Mouse (Mus musculus): ENCODE results near the gene Cox14. TPM values are rescaled to one million over a fixed set of nuclear protein-coding genes. Genes with fewer than 3 reads are reported as not detected.
A peak's percentile ranks its signal among the peaks of the same experiment; 100 is the strongest.

The Cox14 gene
- polyA plus RNA-seq, 1 experiment = not detected

DNA sequence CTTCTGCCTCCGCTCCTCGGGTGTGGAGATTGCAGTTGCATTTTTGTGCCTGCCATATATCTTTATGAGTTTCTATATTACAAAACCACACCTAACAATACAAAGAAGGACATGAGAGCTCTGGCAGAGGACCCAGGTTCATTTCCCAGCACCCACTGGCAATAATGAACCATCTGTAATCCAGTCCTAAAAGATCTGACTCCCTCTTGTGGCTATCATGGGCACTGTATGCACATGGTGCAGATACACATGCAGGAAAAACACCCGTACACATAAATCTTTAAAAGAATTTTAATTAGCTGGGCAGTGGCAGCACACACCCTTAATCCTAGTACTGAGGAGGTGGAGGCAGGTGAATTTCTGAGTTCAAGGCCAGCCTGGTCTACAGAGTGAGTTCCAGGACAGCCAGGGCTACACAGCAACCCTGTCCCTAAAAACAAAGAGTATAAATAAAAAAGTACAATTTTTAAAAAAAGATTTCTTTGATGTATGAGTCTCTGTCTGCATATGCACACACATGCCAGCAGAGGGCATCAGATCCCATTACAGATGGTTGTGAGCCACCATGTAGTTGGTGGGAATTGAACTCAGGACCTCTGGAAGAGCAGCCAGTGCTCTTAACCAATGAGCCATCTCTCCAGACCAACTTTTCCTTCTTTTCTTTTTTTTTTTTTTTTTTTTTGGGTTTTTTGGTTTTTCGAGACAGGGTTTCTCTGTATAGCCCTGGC, 3.8 kb downstream of the Cox14 start:
- TF ChIP-seq CTCF (IDR thresholded peaks at IDR 0.05; ENCODE audit: insufficient read depth, low read depth, low read length) (no peak), POLR2A (IDR thresholded peaks at IDR 0.05; ENCODE audit: insufficient read depth, low read depth, low read length) (no peak)
- WGBS = 92% methylated on average over 4 of the region's 4 CpGs

GRCm38 (mm10) chr15:99731167-99731566, 5.7 kb downstream of the Cox14 start:
- no peak for TF ChIP-seq POLR2A (IDR thresholded peaks at IDR 0.05; ENCODE audit: insufficient read depth, low read depth, low read length)
- TF ChIP-seq CTCF (IDR thresholded peaks at IDR 0.05; ENCODE audit: insufficient read depth, low read depth, low read length) = no peak
- Histone ChIP-seq H3K4me3 (ENCODE audit: insufficient read depth, low read depth, low read length) (no peak overlapping the region), H3K27ac (ENCODE audit: insufficient read depth, low read depth, low read length) (no peak overlapping the region), H3K4me1 (ENCODE audit: control insufficient read depth, insufficient read depth, low read length) (peaks cover 6% of the 10 kb centered on the region)
- 97% methylated on average over 2 of the region's 2 CpGs for WGBS

More for the DNA sequence above, 3.8 kb downstream of the Cox14 start:
- Histone ChIP-seq H3K4me1 (ENCODE audit: control insufficient read depth, insufficient read depth, low read length) (peaks cover 7% of the 10 kb centered on the region), H3K27ac (ENCODE audit: insufficient read depth, low read depth, low read length) (no peak overlapping the region), H3K4me3 (ENCODE audit: insufficient read depth, low read depth, low read length) (no peak overlapping the region)

DNA sequence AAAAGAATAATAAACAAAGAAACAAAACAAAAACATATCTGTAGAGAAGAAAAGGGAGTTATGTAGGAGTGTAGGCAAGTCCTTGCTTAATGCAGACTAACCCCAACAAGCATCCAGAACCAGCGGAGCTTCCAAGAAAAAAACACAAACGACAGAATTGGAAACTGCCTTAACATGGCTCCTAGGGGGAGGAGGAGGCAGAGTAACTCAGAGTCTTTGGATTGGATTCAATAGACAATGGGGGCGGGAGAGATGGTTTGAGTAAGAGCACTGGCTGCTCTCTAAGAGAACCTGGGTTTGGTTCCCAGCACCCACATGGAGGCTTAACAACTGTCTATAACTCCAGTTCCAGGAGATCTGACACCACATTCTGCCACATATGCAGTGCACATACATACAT, 6.3 kb downstream of the Cox14 start:
- Histone ChIP-seq H3K27ac (ENCODE audit: insufficient read depth, low read depth, low read length) (no peak overlapping the region), H3K4me3 (ENCODE audit: insufficient read depth, low read depth, low read length) (no peak overlapping the region), H3K4me1 (ENCODE audit: control insufficient read depth, insufficient read depth, low read length) (peaks cover 9% of the 10 kb centered on the region)
- WGBS = 76% methylated on average over 3 of the region's 3 CpGs
- TF ChIP-seq POLR2A (IDR thresholded peaks at IDR 0.05; ENCODE audit: insufficient read depth, low read depth, low read length) = no peak

DNA sequence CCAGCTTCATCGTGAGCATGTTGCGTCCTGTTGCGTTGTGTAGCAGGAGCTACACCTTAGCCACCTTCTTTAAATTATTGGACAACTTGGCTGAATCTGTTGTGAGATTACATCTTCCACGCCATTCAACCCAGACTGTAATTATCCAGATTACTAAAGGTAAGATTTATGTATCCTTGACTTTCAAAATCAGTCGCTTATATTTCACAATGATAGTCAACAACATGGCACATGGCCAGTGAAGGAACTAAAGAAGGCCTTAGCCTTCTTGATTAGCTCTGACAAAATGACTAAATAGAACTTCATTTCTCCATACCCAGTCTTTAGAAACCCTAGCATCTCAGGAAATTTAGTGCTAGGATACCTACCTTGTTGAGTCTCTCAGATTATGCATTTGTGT, 7.8 kb downstream of the Cox14 start:
- Histone ChIP-seq H3K4me1 (ENCODE audit: control insufficient read depth, insufficient read depth, low read length) (peaks cover 6% of the 10 kb centered on the region), H3K27ac (ENCODE audit: insufficient read depth, low read depth, low read length) (no peak overlapping the region), H3K4me3 (ENCODE audit: insufficient read depth, low read depth, low read length) (no peak overlapping the region)
- 93% methylated on average over 5 of the region's 5 CpGs for WGBS
- TF ChIP-seq CTCF (IDR thresholded peaks at IDR 0.05; ENCODE audit: insufficient read depth, low read depth, low read length) (no peak), POLR2A (IDR thresholded peaks at IDR 0.05; ENCODE audit: insufficient read depth, low read depth, low read length) (no peak)

DNA sequence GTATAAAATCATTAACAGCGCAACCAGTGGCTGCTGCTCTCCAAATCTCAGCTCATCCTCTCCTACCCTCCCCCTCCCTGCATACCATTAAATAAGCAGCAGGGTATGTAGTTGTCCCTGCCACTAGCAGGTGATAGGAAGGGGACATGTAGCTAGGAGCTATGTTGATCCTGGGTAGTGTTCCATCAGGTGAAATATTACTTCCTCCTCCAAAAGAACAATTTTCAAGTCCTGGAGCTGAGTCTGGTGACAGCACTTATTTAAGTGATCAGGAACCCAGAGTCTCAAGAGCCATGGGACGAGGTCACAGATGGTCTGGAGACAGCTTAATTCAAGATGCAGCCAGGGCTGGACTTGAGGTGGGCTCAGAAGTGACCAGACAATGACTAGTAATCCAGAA, 10.2 kb downstream of the Cox14 start:
- H3K27ac ChIP-seq (ENCODE audit: insufficient read depth, low read depth, low read length) = no peak overlapping the region
- H3K4me3 ChIP-seq (ENCODE audit: insufficient read depth, low read depth, low read length) = no peak overlapping the region
- no peak for TF ChIP-seq POLR2A (IDR thresholded peaks at IDR 0.05; ENCODE audit: insufficient read depth, low read depth, low read length)
- no peak for TF ChIP-seq CTCF (IDR thresholded peaks at IDR 0.05; ENCODE audit: insufficient read depth, low read depth, low read length)
- peaks cover 6% of the 10 kb centered on the region for H3K4me1 ChIP-seq (ENCODE audit: control insufficient read depth, insufficient read depth, low read length)
- WGBS = 88% methylated on average over 2 of the region's 2 CpGs

- whole genome bisulfite sequencing = 36% methylated on average over 11 of the region's 11 CpGs
- TF ChIP-seq POLR2A (IDR thresholded peaks at IDR 0.05; ENCODE audit: insufficient read depth, low read depth, low read length) = no peak
- TF ChIP-seq CTCF (IDR thresholded peaks at IDR 0.05; ENCODE audit: insufficient read depth, low read depth, low read length) = no peak
Observed at GRCm38 (mm10) chr15:99736675-99737074, 11.3 kb downstream of the Cox14 start.

DNA sequence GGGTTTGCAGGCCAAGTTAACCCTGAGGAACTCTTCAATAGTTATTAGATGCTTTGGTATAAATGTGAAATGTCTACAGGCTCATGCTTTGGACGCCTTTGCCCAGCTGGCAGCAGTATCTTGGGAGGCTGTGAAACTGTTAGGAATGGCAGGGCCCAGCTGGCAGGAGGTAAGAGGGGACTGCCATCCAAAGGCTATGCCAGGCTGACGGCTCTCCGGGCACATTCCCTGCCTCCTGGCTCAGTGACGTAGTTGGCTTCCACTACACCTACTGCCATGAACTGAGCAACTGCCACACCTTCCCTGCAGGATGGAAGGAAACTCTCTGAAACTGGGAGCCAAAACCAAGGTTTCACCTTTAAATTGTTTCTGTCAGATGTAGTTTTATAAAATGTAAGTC, 14.8 kb downstream of the Cox14 start:
- H3K4me3 ChIP-seq (ENCODE audit: insufficient read depth, low read depth, low read length) = no peak overlapping the region
- peaks cover 6% of the 10 kb centered on the region for H3K4me1 ChIP-seq (ENCODE audit: control insufficient read depth, insufficient read depth, low read length)
- TF ChIP-seq CTCF (IDR thresholded peaks at IDR 0.05; ENCODE audit: insufficient read depth, low read depth, low read length) (no peak), POLR2A (IDR thresholded peaks at IDR 0.05; ENCODE audit: insufficient read depth, low read depth, low read length) (no peak)
- 60% methylated on average over 4 of the region's 4 CpGs for WGBS
- H3K27ac ChIP-seq (ENCODE audit: insufficient read depth, low read depth, low read length) = no peak overlapping the region

More at GRCm38 (mm10) chr15:99736675-99737074, 11.3 kb downstream of the Cox14 start:
- H3K4me1 ChIP-seq (ENCODE audit: control insufficient read depth, insufficient read depth, low read length) = peaks cover 6% of the 10 kb centered on the region
- H3K27ac ChIP-seq (ENCODE audit: insufficient read depth, low read depth, low read length) = peak overlapping the region; percentile 64
- H3K4me3 ChIP-seq (ENCODE audit: insufficient read depth, low read depth, low read length) = no peak overlapping the region

DNA sequence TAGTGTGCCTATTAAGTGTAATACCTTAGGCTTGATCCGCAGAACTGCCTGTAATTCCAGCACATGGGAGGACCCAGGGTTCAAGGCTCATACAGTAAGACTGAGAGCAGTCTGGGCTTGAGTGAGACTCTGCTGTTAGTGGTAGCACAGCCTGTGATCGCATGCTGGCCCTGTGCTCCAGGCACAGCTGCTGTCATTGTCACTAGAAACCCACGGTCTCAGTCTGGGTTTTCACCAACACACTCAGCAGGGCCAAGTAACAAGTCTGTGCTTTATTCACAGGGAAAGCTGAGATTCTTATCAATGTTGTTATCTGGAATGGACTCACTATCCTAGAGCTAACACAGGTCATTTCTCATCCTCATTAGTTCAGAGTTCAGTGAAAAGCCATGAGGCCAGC, 28.8 kb downstream of the Cox14 start:
- Histone ChIP-seq H3K4me3 (ENCODE audit: insufficient read depth, low read depth, low read length) (no peak overlapping the region), H3K27ac (ENCODE audit: insufficient read depth, low read depth, low read length) (no peak overlapping the region), H3K4me1 (ENCODE audit: control insufficient read depth, insufficient read depth, low read length) (0 out of 2 replicates have a peak, but pooled peaks cover 2% of the 10 kb centered on the region)
- WGBS = 47% methylated on average over 3 of the region's 3 CpGs
- TF ChIP-seq POLR2A (IDR thresholded peaks at IDR 0.05; ENCODE audit: insufficient read depth, low read depth, low read length) (no peak), CTCF (IDR thresholded peaks at IDR 0.05; ENCODE audit: insufficient read depth, low read depth, low read length) (no peak)

DNA sequence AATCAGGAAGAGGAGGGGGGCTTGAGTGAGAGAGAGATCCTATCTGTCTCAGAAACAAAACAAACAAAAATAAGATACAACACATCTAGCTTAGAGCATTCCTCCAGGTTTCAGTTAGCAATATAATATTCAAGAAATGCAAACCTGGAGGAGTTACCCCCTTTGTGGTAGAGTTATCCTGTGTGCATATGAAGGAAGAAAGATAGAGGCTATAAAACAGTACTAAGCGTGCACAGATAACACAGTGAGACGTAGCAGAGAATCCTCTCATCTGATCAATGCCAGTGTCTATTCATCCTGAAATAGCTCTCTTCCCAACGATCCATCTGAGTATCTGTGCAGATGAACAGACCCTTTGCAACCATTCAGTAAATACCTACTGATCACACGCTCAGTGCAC, 42.0 kb downstream of the Cox14 start:
- peaks cover 1% of the 10 kb centered on the region; the same call in 1 of the 2 replicates for H3K4me1 ChIP-seq (ENCODE audit: control insufficient read depth, insufficient read depth, low read length)
- H3K27ac ChIP-seq (ENCODE audit: insufficient read depth, low read depth, low read length) = no peak overlapping the region
- TF ChIP-seq CTCF (IDR thresholded peaks at IDR 0.05; ENCODE audit: insufficient read depth, low read depth, low read length) = no peak
- no peak for TF ChIP-seq POLR2A (IDR thresholded peaks at IDR 0.05; ENCODE audit: insufficient read depth, low read depth, low read length)
- H3K4me3 ChIP-seq (ENCODE audit: insufficient read depth, low read depth, low read length) = no peak overlapping the region
- WGBS = 76% methylated on average over 4 of the region's 4 CpGs

Measured in olfactory bulb, adult 2 months (tissue).